Comparison of ENCODE assay signal across 15 mouse cellular contexts in the genomic region with DNA sequence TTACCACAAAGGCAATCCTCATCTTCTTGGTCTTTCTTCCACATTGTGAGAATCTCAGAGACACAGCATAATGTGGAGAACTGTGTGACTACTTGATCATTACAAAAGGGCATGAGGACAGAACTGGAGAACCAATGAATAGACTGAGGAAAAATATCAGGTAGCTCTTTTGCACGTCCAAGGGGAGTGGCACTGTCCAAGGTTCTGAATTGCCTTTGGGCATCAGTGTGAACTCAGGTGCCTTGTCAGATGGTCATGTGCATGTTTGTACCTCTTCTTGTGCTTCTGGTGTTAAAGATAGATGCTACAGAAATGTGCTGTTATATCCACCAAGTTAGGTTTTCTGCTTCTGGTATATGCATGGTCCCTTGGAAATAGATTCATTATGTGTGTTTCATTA.
DNase-seq lines count a peak whose midpoint lies in the region; ATAC-seq lines count a peak whose summit lies in the region.
"Had no signal": no experiment of that assay in that cellular context is flagged by ENCODE, and none has a peak within 500 bp of the region (broad histone marks: within the 10 kb centered on the region; RNA-seq: fewer than 3 reads in every experiment).

No protein-coding gene starts in this region.

- 0% methylated on average over 1 of the region's 1 CpGs for WGBS in limb, embryonic 11.5 days
- 7% methylated on average over 1 of the region's 1 CpGs for WGBS in forebrain, embryonic 16.5 days

- no peak overlapping the region for H3K4me2 ChIP-seq in limb, embryonic 11.5 days (ENCODE audit: low read depth, severe bottlenecking)
- H3K4me2 ChIP-seq in forebrain, embryonic 16.5 days (ENCODE audit: low read length), result no peak overlapping the region
- H3K4me2 ChIP-seq: embryonic facial prominence, embryonic 13.5 days; intestine, embryonic 15.5 days; midbrain, embryonic 12.5 days had no signal

- H3K4me3 ChIP-seq in limb, embryonic 11.5 days (ENCODE audit: low read depth, low read length), result no peak overlapping the region
- no peak overlapping the region for H3K4me3 ChIP-seq in forebrain, embryonic 16.5 days (replicated peaks; ENCODE audit: low read length)
- H3K4me3 ChIP-seq: embryonic facial prominence, embryonic 13.5 days; intestine, embryonic 15.5 days; layer of hippocampus, adult 2 months; midbrain, embryonic 12.5 days had no signal

- H3K36me3 ChIP-seq in limb, embryonic 11.5 days (ENCODE audit: control insufficient read depth, insufficient read depth, low read length), result no peaks in the 10 kb centered on the region
- no peaks in the 10 kb centered on the region for H3K36me3 ChIP-seq in forebrain, embryonic 16.5 days (ENCODE audit: control insufficient read depth, insufficient read depth)
- H3K36me3 ChIP-seq: embryonic facial prominence, embryonic 13.5 days; intestine, embryonic 15.5 days; midbrain, embryonic 12.5 days had no signal

- H3K4me1 ChIP-seq in limb, embryonic 11.5 days (ENCODE audit: control insufficient read depth, insufficient read depth, low read length), result no peaks in the 10 kb centered on the region
- no peaks in the 10 kb centered on the region; the same call in 1 of the 2 replicates for H3K4me1 ChIP-seq in forebrain, embryonic 16.5 days (replicated peaks; ENCODE audit: control insufficient read depth, insufficient read depth, low read length)
- H3K4me1 ChIP-seq: embryonic facial prominence, embryonic 13.5 days; intestine, embryonic 15.5 days; midbrain, embryonic 12.5 days had no signal

- no peaks in the 10 kb centered on the region for H3K27me3 ChIP-seq in limb, embryonic 11.5 days (ENCODE audit: control insufficient read depth, insufficient read depth, low read length)
- no peaks in the 10 kb centered on the region for H3K27me3 ChIP-seq in forebrain, embryonic 16.5 days (replicated peaks; ENCODE audit: control insufficient read depth, insufficient read depth, low read length)
- H3K27me3 ChIP-seq: embryonic facial prominence, embryonic 13.5 days; intestine, embryonic 15.5 days; midbrain, embryonic 12.5 days had no signal

- H3K9ac ChIP-seq in limb, embryonic 11.5 days (ENCODE audit: low read length), result no peak overlapping the region
- H3K9ac ChIP-seq in forebrain, embryonic 16.5 days (replicated peaks; ENCODE audit: low read depth, low read length), result no peak overlapping the region
- H3K9ac ChIP-seq: embryonic facial prominence, embryonic 13.5 days; intestine, embryonic 15.5 days; midbrain, embryonic 12.5 days had no signal

- H3K9me3 ChIP-seq in limb, embryonic 11.5 days (ENCODE audit: control insufficient read depth, low read length), result no peaks in the 10 kb centered on the region
- no peaks in the 10 kb centered on the region for H3K9me3 ChIP-seq in forebrain, embryonic 16.5 days (ENCODE audit: control insufficient read depth, low read length)
- H3K9me3 ChIP-seq: embryonic facial prominence, embryonic 13.5 days; intestine, embryonic 15.5 days; midbrain, embryonic 12.5 days had no signal

- DNase-seq in kidney, postnatal 4 days, result peak; percentile 41 to 46
- DNase-seq in kidney, adult 11 months, result no peak
- DNase-seq in ES-CJ7 (ENCODE audit: low read depth, low spot score), result peak; percentile 14
- peak; percentile 20 for DNase-seq in adipocyte (ENCODE audit: low spot score)
- DNase-seq in limb, embryonic 11.5 days (ENCODE audit: low spot score), result peak; percentile 73
- DNase-seq in cerebellum, postnatal 14 days, result no peak
- DNase-seq: adrenal gland, adult 2 months; lung, adult 2 months; right cerebral cortex, postnatal 25 days; thymus, postnatal 36 days had no signal

- no peak overlapping the region for H3K27ac ChIP-seq in limb, embryonic 11.5 days (replicated peaks; ENCODE audit: low read depth, low read length)
- H3K27ac ChIP-seq in forebrain, embryonic 16.5 days (ENCODE audit: low read length), result no peak overlapping the region
- H3K27ac ChIP-seq: embryonic facial prominence, embryonic 13.5 days; intestine, embryonic 15.5 days; layer of hippocampus, adult 2 months; midbrain, embryonic 12.5 days had no signal

- ATAC-seq in limb, embryonic 11.5 days (ENCODE audit: insufficient number of reproducible peaks, low FRiP score, low TSS enrichment, low read depth), result no peak
- no peak for ATAC-seq in forebrain, embryonic 16.5 days
- ATAC-seq: intestine, embryonic 15.5 days had no signal

Comparison
In these comparisons a context has a peak if more than half of its experiments do, and no peak if none do; other contexts are left out.
1. DNase-seq: peak in kidney, postnatal 4 days (2 of 2), ES-CJ7 (single experiment), adipocyte (single experiment) and limb, embryonic 11.5 days (single experiment); none in kidney, adult 11 months (single experiment) and cerebellum, postnatal 14 days (0 of 2).